Mouse (Mus musculus) brown adipose tissue, adult 24 weeks (tissue): ENCODE measurements at regions not wholly inside any gene's neighbourhood (a gene's known extent, or its start where the extent isn't known, plus 50 kb on each side); places are given as distances from the start of the nearest gene placed in this dataset.

ENCODE experiments used
- H3K27ac ChIP-seq: fragments of 200-500 bp; replicated peaks from 2 replicates; pipeline ENCODE4 v1.5.1; 2012; ENCODE audit warnings: low read depth, mild to moderate bottlenecking, low read length
- H3K4me1 ChIP-seq: fragments of 200-500 bp; 2 replicates; pipeline ENCODE4 v1.6.1; 2012; ENCODE audit warnings: low read length, mixed read lengths; ENCODE audit not compliant: control insufficient read depth, insufficient read depth, insufficient read length
- H3K4me3 ChIP-seq: fragments of 200-500 bp; 2 replicates; pipeline ENCODE4 v1.5.1; 2012; ENCODE audit warnings: low read depth, mild to moderate bottlenecking, low read length, moderate library complexity; ENCODE audit not compliant: insufficient read depth

DNA sequence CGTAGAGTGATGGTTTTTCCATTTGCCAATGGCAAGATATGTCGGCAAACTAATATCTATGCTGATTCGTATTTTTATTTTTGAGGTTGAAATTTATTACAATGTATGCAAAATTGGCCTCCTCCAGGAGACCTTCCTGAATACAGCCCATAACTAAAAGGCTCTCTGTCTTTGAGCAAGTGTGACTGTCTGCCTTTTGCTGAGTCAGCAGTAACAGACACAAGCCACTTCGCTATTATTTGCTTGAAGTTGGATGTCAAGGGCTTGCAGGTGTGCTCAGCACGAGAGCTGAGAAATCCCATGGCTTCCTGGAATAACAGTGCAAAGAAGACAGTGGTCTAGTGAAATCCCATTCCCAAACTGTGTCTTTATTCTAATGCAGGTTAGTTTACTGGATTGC is 56.9 kb downstream of the Dmrt2 start:
- H3K27ac ChIP-seq = no peak overlapping the region
- H3K4me1 ChIP-seq = no peaks in the 10 kb centered on the region
- H3K4me3 ChIP-seq = no peak overlapping the region

DNA sequence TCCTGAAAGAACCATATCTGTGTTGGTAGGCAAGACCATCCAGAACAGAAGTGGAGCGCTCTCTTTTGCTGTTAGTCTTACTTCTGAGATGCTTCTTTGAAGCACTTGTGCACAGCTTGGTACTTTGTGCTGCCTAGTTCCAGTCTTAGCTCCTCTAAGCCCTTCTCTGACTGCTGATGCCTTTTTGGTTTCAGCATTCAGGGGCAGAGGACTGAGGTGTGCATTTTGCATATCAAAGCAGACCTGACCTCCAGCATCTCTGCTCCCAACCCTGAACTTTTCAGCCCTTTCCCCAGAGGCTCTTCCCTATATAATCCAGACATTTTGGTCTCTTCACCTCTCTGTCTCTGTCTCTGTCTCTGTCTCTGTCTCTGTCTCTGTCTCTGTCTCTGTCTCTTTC is 57.4 kb downstream of the Dmrt2 start:
- no peak overlapping the region for H3K4me3 ChIP-seq
- H3K27ac ChIP-seq = no peak overlapping the region
- H3K4me1 ChIP-seq = no peaks in the 10 kb centered on the region

DNA sequence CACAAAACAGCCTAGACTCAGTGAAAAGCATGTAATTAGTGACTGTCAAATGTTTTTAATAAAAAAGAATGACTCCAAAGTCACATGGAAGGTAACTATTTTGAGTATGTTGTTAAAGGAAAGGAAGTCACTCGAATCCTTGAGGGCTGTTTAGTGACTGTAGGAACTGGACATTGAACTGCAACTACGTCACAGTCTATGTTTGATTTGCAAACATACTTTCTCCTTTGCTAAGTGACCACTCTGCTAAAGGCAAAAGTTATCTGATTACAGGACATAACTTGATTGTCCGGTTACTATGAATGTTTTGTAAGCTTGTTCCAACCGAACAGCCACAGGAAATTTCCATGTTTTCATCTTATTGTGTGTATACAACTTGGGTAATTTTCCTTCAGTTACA is 106.2 kb downstream of the Dmrt2 start:
- no peak overlapping the region for H3K4me3 ChIP-seq
- H3K27ac ChIP-seq = no peak overlapping the region
- no peaks in the 10 kb centered on the region for H3K4me1 ChIP-seq

DNA sequence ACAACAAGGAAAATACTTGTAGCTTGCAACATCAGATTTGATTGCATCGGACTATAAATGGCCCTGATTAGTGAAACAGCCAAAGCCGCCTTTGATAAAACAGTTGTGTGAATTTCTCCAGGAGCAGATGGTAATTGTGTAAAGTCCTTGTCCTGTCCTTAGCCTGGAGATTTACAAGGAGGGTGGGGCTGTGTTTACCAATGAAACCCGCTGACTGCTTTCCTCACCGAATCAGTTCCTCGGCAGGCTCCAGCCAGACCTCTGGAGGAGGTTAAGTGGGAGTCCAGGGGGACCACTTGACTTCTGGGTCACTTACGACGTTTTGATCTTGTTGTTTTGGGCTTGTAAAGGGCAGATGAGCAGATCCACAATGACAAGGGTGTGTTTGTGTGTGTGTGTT is 107.1 kb downstream of the Dmrt2 start:
- Histone ChIP-seq H3K4me1 (no peaks in the 10 kb centered on the region), H3K4me3 (no peak overlapping the region), H3K27ac (no peak overlapping the region)

DNA sequence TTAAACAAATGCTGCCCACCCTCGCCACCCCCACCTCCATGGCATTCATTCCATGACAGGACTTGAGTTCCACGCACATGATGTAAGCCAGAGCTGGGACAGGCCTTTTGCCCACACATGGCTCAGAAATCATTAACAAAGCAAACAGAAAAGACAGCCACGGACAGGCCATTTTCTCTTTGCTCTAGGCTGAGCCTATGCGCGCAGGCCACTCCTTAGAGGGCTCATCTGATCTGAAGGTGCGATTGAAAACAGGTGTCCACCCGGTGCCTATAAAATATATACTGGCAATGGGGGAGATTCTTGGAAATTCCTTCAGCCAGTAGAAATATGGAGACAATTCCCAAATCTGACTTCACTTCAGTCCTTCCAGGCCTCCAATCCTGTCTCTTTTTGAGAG is 109.1 kb downstream of the Dmrt2 start:
- Histone ChIP-seq H3K4me3 (no peak overlapping the region), H3K27ac (no peak overlapping the region), H3K4me1 (no peaks in the 10 kb centered on the region)

DNA sequence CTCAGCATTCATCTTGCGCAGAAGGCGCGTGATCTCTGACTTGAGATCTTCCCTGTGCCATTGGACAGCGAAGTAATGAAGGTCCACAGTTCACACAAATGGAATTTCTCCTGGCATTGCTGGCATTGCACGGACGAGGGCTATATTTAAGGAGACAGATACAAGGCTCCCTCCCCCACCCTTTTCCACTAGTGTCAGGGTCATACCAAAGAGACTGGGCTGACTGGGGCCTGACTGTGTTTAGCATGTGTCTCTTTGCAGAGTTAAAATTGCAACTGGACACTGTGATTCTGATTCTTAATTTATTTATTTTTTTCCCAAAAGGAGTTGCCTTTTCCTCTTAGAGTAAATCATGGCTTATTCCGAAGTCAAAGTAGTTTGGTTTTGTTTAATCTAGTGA is 130.5 kb downstream of the Dmrt2 start:
- H3K27ac ChIP-seq = no peak overlapping the region
- no peak overlapping the region for H3K4me3 ChIP-seq
- no peaks in the 10 kb centered on the region for H3K4me1 ChIP-seq

DNA sequence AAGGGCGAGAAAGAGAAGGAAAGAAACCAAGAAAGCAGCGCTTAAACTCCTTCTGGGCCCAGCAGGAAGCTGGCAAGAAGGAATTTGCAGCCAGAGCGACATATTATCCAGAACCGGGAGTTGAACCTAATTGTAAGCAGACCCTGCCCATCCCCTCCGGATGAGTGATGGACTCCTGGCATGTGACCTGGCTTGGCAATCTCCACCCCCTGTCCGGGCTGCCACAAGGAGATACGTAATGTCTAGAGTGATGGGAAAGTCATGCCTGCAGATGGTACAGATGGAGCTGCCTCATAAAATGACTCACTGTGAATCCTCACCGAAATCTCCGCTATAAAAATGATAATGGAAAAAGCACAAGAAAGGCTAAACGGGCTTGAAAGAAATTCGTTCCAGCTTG is 133.1 kb downstream of the Dmrt2 start:
- Histone ChIP-seq H3K27ac (no peak overlapping the region), H3K4me1 (no peaks in the 10 kb centered on the region), H3K4me3 (no peak overlapping the region)

DNA sequence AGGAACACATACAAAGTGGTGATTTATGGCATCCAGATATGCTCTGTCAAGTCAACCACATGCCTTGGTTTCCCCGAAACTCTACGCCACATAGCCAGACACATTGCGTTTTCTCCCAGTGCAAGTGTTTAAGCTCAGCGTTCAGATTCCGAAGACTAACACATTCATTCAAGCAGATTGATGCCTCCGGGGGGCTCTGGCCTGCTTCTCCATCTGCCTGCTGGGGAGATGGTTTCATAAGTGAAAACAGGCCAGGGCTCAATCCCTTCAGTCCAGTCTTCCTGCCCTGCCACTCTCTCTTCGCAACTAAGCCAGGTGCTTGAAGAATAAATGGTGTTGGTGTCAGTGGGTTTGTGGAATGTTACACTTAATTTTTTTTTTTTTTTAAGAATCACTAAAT is 141.4 kb downstream of the Dmrt2 start:
- H3K4me1 ChIP-seq = no peaks in the 10 kb centered on the region
- no peak overlapping the region for H3K27ac ChIP-seq
- no peak overlapping the region for H3K4me3 ChIP-seq

DNA sequence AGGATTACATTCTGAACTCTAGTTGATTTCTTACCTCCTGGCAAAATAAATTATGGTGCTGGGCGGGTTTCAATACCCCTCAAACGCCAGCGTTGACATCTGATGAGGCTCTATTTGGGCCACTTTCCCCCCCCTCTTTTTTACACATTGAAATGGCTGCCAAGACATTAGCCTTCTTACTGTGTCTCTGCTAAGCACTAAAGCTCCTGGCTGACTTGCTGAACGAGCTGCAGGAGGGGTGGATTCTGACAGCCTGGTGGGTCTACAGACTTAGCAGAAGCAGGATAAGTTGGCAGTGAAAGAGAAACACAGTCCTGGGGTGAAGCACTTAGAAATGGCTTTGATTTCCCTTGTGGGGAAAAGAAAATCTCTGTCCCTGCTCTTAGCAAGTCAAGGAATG is 172.9 kb downstream of the Dmrt2 start:
- Histone ChIP-seq H3K4me1 (no peaks in the 10 kb centered on the region), H3K27ac (no peak overlapping the region), H3K4me3 (no peak overlapping the region)

DNA sequence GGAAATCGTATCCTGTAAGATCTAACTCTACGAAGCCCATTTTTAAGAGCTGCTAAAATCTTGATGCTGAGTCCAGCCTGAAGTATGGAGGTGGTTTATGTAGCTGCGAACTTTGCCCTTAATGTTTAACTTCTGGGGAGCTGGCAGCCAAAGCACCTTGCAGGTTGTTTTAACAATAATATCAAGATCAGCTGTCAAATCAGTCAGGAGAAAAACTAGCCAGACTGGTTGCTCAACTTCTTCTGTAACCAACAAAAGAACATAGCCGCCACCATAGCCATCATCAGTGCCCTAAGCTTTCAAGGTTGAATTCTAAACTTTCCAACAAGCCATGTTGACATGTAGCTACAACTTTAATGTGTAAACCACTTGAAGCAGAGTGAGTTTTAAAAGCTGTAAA is 184.1 kb downstream of the Dmrt2 start:
- Histone ChIP-seq H3K27ac (no peak overlapping the region), H3K4me1 (no peaks in the 10 kb centered on the region), H3K4me3 (no peak overlapping the region)

DNA sequence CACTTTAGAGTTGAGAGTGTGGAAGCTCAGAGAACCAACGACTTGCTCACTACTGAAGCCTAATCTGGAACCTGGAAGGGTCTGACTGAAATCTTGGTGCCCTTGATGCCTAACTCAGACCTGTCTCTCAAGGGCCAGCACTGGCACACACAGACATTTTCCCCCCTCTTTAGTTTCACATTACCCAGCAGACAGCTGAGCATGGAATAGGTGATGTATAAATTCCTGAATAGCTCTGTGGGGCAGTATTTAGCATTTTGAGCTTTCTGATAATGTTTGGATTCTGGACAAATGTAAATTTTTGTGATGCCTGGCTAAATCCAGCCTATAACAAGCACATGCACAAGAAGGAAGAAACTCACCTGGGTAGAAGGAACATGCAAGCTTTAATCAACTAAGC is 191.1 kb downstream of the Dmrt2 start:
- no peak overlapping the region for H3K27ac ChIP-seq
- H3K4me3 ChIP-seq = no peak overlapping the region
- no peaks in the 10 kb centered on the region for H3K4me1 ChIP-seq

DNA sequence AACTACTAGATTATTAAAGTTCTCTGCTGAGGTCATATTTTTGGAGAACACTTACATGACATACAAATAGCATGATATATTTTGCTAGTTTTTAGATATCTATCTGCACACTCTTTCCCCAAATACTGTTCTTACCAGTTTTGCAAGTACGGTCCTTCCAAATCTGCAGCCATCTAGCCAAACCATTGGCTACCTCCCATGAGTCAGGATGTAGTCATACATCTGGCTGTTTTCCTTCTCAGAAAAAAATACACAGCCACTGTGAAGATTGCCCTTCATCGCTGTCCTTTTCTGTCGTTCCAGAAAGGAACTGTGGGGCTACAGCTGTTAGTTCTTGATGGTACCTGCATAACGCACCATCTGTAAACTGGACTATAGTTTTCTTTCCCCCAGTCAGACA is 234.5 kb downstream of the Dmrt2 start:
- Histone ChIP-seq H3K4me1 (no peaks in the 10 kb centered on the region), H3K4me3 (no peak overlapping the region), H3K27ac (no peak overlapping the region)

DNA sequence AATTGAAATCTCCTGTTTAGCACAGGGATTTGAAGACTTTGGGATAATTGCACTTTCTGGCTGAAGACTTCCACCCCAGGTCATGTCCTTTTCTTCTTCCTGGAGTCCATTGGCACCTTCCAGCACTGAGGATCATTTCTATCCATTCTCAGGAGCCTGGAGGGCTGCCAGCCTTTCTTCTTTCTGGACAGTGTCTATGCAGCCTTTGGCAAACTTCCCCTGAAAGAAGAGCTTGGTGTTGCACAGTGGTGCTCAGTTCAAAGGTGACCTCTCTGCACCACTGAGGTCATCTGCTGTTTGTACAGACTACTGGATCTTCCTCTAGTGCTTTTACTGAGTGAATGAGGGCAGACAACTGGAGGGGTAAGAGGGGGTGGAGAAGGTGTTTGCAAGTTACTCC is 249.8 kb downstream of the Dmrt2 start:
- no peaks in the 10 kb centered on the region for H3K4me1 ChIP-seq
- H3K4me3 ChIP-seq = no peak overlapping the region
- H3K27ac ChIP-seq = no peak overlapping the region

DNA sequence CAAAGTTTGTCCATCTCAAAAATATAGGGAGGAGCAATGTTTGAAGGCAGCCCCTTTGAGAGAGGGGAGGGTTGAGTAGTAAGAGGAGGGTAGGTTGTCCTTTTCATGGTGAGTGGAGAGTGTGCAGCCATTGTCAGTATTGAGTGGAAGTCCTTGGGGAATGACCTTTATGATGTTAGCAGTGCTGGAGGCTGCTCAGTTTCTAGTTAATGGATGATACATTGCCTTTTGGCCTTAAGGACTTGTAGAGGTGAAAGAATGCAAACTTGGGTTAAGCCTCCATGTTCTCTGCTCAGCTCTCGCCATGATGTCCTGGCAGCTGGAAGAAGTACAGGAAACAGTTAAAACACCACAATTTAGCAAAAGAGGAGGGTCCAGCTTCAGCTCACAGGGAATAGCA is 250.6 kb downstream of the Dmrt2 start:
- no peak overlapping the region for H3K4me3 ChIP-seq
- H3K27ac ChIP-seq = no peak overlapping the region
- H3K4me1 ChIP-seq = no peaks in the 10 kb centered on the region

DNA sequence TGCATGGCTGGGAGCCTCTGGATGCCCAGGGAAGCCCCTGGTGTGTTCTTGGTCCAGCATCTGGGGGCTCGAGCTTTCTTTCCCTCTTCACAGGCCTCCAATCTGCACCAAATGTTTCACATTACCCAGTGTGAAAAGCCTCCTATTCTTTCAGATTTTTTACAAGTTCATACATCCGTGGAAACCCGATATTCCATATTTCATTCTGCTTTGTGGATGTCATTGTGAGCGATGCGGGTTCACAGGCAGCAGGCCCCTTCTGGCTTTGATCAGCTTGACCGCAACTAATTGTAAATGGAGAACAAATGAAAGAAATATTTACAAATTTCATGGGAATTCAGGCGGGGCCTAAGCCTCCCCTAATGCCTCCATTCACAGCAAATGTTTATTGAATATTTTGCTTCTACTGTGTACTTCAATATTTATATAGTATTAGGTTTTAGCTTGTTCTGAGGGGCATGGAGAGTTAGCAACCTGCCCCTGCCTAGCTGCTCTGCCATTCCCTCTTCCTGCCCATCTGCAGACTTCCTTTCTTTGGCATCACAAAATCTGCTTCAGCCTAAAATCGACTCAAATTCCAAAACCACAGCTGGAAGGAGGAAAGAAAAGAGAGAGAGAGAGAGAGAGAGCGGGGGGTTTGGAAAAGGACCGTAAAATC is 251.6 kb downstream of the Dmrt2 start:
- Histone ChIP-seq H3K4me1 (no peaks in the 10 kb centered on the region), H3K27ac (no peak overlapping the region), H3K4me3 (no peak overlapping the region)

DNA sequence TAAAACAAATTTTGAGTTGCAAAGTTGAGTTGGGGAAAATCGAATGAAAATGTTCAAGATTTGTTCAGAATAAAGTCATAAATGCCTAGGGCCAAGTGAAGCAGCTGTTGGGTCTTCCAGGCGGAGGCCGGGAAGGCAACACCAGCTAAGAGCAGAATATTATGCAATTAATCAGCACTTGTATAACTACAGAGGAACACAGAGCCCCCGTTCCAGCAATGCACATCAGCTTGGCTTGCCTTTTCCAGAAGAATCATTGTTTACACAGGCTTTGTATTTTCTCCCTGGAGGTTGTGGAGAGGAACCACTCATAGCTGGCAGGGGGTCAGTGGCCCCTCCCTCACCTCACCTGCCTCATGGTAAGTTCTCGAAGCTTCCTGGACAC is 252.2 kb downstream of the Dmrt2 start:
- no peak overlapping the region for H3K27ac ChIP-seq
- H3K4me1 ChIP-seq = no peaks in the 10 kb centered on the region
- no peak overlapping the region for H3K4me3 ChIP-seq

DNA sequence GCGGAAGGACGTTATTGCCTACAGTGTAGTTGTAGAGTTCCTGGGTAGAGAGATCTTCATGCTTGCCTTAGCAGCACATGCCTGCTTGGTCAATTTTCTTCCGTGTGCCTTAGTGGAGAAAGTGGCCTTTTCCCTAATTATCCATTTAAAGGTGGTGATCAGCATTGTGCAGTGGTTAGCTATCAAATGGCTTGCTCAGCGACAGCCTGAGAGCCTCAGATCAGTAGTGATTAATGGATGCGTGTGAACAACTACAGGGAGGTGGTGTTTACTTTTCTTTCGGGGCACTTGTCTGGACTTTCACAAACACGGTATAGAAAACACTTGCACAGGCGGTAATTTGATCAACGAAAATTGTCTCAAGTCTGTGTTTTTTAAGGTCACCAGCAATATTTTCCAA is 255.0 kb downstream of the Dmrt2 start:
- Histone ChIP-seq H3K4me3 (no peak overlapping the region), H3K4me1 (no peaks in the 10 kb centered on the region), H3K27ac (no peak overlapping the region)
